ENCODE assay signal across 9 mouse cellular contexts in the genomic region with DNA sequence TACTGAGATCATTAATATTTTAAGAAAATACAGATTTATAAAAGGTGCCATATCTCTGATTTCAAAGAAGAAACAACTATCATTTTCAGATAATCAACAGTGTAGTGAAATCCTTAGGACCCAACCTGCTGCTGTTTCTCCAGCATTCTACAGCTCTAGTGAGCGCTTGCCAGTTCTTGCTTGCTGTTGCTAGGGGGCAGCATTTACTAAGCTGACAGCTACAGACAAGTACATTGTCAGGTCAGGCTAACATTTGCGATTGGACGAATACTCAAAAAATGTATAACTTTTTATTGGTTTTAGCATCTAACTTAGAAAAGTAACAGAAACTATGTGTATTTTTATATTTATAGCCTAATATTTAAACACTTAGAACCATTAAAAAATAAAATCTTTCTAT.
A peak's percentile ranks its signal among the peaks of the same experiment; 100 is the strongest.
DNase-seq lines count a peak whose midpoint lies in the region; ATAC-seq and TF ChIP-seq lines count a peak whose summit lies in the region.
"Had no signal": no experiment of that assay in that cellular context is flagged by ENCODE, and none has a peak within 500 bp of the region (broad histone marks: within the 10 kb centered on the region; RNA-seq: fewer than 3 reads in every experiment).

No protein-coding gene starts in this region.

- H3K36me3 ChIP-seq in spleen, adult 2 months (ENCODE audit: control insufficient read depth, insufficient read depth, low read length): peaks cover 6% of the 10 kb centered on the region
- no peaks in the 10 kb centered on the region for H3K36me3 ChIP-seq in intestine, embryonic 15.5 days
- no peaks in the 10 kb centered on the region for H3K36me3 ChIP-seq in stomach, embryonic 15.5 days
- H3K36me3 ChIP-seq: embryonic facial prominence, embryonic 13.5 days had no signal

- no peak for TF ChIP-seq POLR2A in spleen, adult 2 months (IDR thresholded peaks at IDR 0.05; ENCODE audit: low read depth, low read length)
- TF ChIP-seq POLR2A in cerebellum, adult 2 months (IDR thresholded peaks at IDR 0.05; ENCODE audit: borderline replicate concordance, insufficient read depth, low read length): no peak

- no peaks in the 10 kb centered on the region for H3K27me3 ChIP-seq in spleen, adult 2 months (ENCODE audit: control insufficient read depth, insufficient read depth, low read length)
- no peaks in the 10 kb centered on the region for H3K27me3 ChIP-seq in cerebellum, adult 2 months (ENCODE audit: control insufficient read depth, insufficient read depth, low read length)
- no peaks in the 10 kb centered on the region for H3K27me3 ChIP-seq in intestine, embryonic 15.5 days (replicated peaks)
- H3K27me3 ChIP-seq in stomach, embryonic 15.5 days (replicated peaks): no peaks in the 10 kb centered on the region
- H3K27me3 ChIP-seq: embryonic facial prominence, embryonic 13.5 days had no signal

- WGBS in spleen, adult 2 months: 59% methylated on average over 3 of the region's 3 CpGs
- WGBS in cerebellum, adult 2 months: 21% methylated on average over 3 of the region's 3 CpGs
- 25% methylated on average over 3 of the region's 3 CpGs for WGBS in intestine, embryonic 15.5 days
- 23% methylated on average over 3 of the region's 3 CpGs for WGBS in stomach, embryonic 15.5 days

- H3K9me3 ChIP-seq in intestine, embryonic 15.5 days: no peaks in the 10 kb centered on the region
- no peaks in the 10 kb centered on the region for H3K9me3 ChIP-seq in stomach, embryonic 15.5 days
- H3K9me3 ChIP-seq: embryonic facial prominence, embryonic 13.5 days had no signal

- ATAC-seq in intestine, embryonic 15.5 days: peak; percentile 89
- ATAC-seq in stomach, embryonic 15.5 days (ENCODE audit: insufficient read depth, low FRiP score, low read depth): peak; percentile 63; the same call in 1 of the 2 replicates

- peak; percentile 12 to 30 for DNase-seq in spleen, adult 2 months (ENCODE audit: low read depth in 1 of 2, low spot score in 2 of 2)
- no peak for DNase-seq in spleen, adult 12 weeks (ENCODE audit: low spot score)
- DNase-seq in cerebellum, adult 2 months: peak in 1 of 2 experiments; percentile 40
- DNase-seq in frontal cortex, adult 2 months (ENCODE audit: extremely low spot score in 1 of 2, low spot score in 1 of 2): peak; percentile 34 to 83
- peak; percentile 76 to 87 for DNase-seq in left cerebral cortex, postnatal 14 days (ENCODE audit: low spot score in 2 of 2)
- peak; percentile 66 for DNase-seq in mesoderm, embryonic 11.5 days (ENCODE audit: low read depth, low spot score)

- intact Hi-C loops in left cerebral cortex, postnatal 14 days (cut with DNase I): loop anchor here (2.0 to 5.0 kb wide), 2 partner anchors 340 to 525 kb away; no protein-coding TSS in a partner anchor

- H3K4me2 ChIP-seq in intestine, embryonic 15.5 days (replicated peaks): no peak overlapping the region
- H3K4me2 ChIP-seq in stomach, embryonic 15.5 days: no peak overlapping the region
- H3K4me2 ChIP-seq: embryonic facial prominence, embryonic 13.5 days had no signal

- no peak overlapping the region for H3K27ac ChIP-seq in spleen, adult 2 months (ENCODE audit: insufficient read depth, low read length)
- H3K27ac ChIP-seq in cerebellum, adult 2 months (ENCODE audit: insufficient read depth, low read length): no peak overlapping the region
- no peak overlapping the region for H3K27ac ChIP-seq in intestine, embryonic 15.5 days
- H3K27ac ChIP-seq in stomach, embryonic 15.5 days: no peak overlapping the region
- H3K27ac ChIP-seq: embryonic facial prominence, embryonic 13.5 days had no signal

- TF ChIP-seq CTCF in spleen, adult 2 months (IDR thresholded peaks at IDR 0.05; ENCODE audit: extremely low read depth, insufficient read depth, insufficient read length, insufficient replicate concordance): peak; percentile 36; the same call in 1 of the 2 replicates
- TF ChIP-seq CTCF in cerebellum, adult 2 months (IDR thresholded peaks at IDR 0.05; ENCODE audit: borderline replicate concordance, insufficient read depth, low read depth, low read length): peak; percentile 57; the same call in 1 of the 2 replicates

- H3K4me1 ChIP-seq in spleen, adult 2 months (ENCODE audit: control insufficient read depth, insufficient read depth, insufficient read length): no peaks in the 10 kb centered on the region
- no peaks in the 10 kb centered on the region for H3K4me1 ChIP-seq in cerebellum, adult 2 months (ENCODE audit: control insufficient read depth, insufficient read depth, low read length)
- no peaks in the 10 kb centered on the region for H3K4me1 ChIP-seq in intestine, embryonic 15.5 days (replicated peaks)
- H3K4me1 ChIP-seq in stomach, embryonic 15.5 days: no peaks in the 10 kb centered on the region
- H3K4me1 ChIP-seq: embryonic facial prominence, embryonic 13.5 days had no signal

- H3K9ac ChIP-seq in intestine, embryonic 15.5 days: no peak overlapping the region
- no peak overlapping the region for H3K9ac ChIP-seq in stomach, embryonic 15.5 days
- H3K9ac ChIP-seq: embryonic facial prominence, embryonic 13.5 days had no signal

- H3K4me3 ChIP-seq in spleen, adult 2 months (ENCODE audit: extremely low read depth, insufficient read depth, insufficient read length): no peak overlapping the region
- H3K4me3 ChIP-seq in cerebellum, adult 2 months (replicated peaks; ENCODE audit: insufficient read depth, low read depth, low read length): no peak overlapping the region
- no peak overlapping the region for H3K4me3 ChIP-seq in intestine, embryonic 15.5 days (replicated peaks)
- no peak overlapping the region for H3K4me3 ChIP-seq in stomach, embryonic 15.5 days (replicated peaks)
- H3K4me3 ChIP-seq: embryonic facial prominence, embryonic 13.5 days had no signal
